Mouse (Mus musculus) cerebellum, adult 2 months (tissue): ENCODE results near the gene Gm17387.
A peak's percentile ranks its signal among the peaks of the same experiment; 100 is the strongest.

Experiments
- CTCF ChIP-seq: fragments of 200-500 bp; IDR thresholded peaks from 2 replicates; pipeline ENCODE4 v1.5.1; 2011; ENCODE audit warnings: low read depth, mild to moderate bottlenecking, control low read depth, low read length, moderate library complexity, borderline replicate concordance; ENCODE audit not compliant: insufficient read depth
- POLR2A ChIP-seq: fragments of 200-500 bp; IDR thresholded peaks from 2 replicates; pipeline ENCODE4 v1.6.1; 2011; ENCODE audit warnings: low read length, control low read depth, borderline replicate concordance; ENCODE audit not compliant: insufficient read depth

DNA sequence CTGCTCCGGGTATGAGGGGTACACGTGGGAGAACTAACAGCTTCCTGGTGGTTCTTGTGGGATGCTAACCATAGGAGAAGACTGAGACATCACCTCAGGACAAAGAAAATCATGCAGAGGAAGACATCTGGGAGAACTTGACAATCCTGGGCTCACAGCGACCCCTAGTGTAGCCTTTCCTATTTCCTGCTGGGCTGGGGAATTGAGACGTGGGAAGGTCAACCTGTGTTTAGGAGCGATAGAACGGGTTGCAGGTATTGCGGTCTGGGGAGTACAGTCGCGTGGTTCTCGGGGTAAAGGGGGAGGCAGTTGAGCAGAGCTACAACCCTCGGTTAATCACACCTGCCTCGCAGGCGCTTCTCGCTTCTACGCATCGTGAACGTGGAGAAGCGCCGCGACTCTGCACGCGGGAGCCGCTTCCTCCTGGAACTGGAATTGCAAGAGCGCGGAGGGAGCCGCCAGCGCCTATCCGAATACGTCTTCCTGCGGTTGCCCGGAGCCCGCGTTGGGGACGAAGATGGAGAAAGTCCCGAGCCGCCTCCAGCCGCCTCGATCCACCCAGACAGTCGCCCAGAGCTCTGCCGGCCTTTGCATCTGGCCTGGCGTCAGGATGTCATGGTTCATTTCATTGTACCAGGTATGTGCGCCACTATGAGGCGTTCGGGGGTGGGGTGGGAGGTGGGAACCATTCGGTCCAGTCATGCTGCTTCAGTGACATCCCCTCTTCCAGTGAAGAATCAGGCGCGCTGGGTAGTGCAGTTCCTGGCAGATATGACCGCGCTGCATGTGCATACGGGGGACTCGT lies 41.3 kb downstream of the Gm17387 start:
- TF ChIP-seq CTCF = peak; percentile 72; the same call in 1 of the 2 replicates
- TF ChIP-seq POLR2A = peak; percentile 9; the same call in 1 of the 2 replicates
